Mouse (Mus musculus) ovary, postnatal 36 days (tissue): ENCODE data around the gene Cyb5r1.
A peak's percentile ranks its signal among the peaks of the same experiment; 100 is the strongest.

ENCODE experiments used
- DNase-seq: peaks from one replicate; pipeline ENCODE4 v3.0.0; 2022; ENCODE audit warnings: low spot score, mixed read lengths

Cyb5r1 gene

GRCm38 (mm10) chr1:134405509-134406413, at the start of gene Cyb5r1:
Gene Cyb5r1, plus strand, starts transcription at chr1:134405559.
- peak; percentile 78 for DNase-seq

GRCm38 (mm10) chr1:134357461-134357860, 47.9 kb upstream of the Cyb5r1 start:
- no peak for DNase-seq

- DNase-seq, result no peak
Measured at GRCm38 (mm10) chr1:134360656-134361055, 44.7 kb upstream of the Cyb5r1 start.

GRCm38 (mm10) chr1:134361195-134361856, 44.0 kb upstream of the Cyb5r1 start:
- no peak for DNase-seq

GRCm38 (mm10) chr1:134361857-134362212, 43.5 kb upstream of the Cyb5r1 start, which contains the start of gene Tmem183a:
Gene Tmem183a, minus strand, starts transcription at chr1:134361979.
- DNase-seq, result peak; percentile 97

- no peak for DNase-seq
Measured at GRCm38 (mm10) chr1:134363194-134363593, 42.2 kb upstream of the Cyb5r1 start.

- no peak for DNase-seq
Measured at GRCm38 (mm10) chr1:134365491-134365890, 39.9 kb upstream of the Cyb5r1 start.

- peak; percentile 67 for DNase-seq
Measured at GRCm38 (mm10) chr1:134368777-134369337, 36.5 kb upstream of the Cyb5r1 start.

GRCm38 (mm10) chr1:134374124-134374523, 31.2 kb upstream of the Cyb5r1 start:
- DNase-seq, result no peak

- no peak for DNase-seq
Measured at GRCm38 (mm10) chr1:134381051-134381450, 24.3 kb upstream of the Cyb5r1 start.

GRCm38 (mm10) chr1:134381795-134382625, 23.3 kb upstream of the Cyb5r1 start:
- DNase-seq, result no peak

GRCm38 (mm10) chr1:134384581-134384980, 20.8 kb upstream of the Cyb5r1 start:
- DNase-seq, result no peak

GRCm38 (mm10) chr1:134385176-134385575, 20.2 kb upstream of the Cyb5r1 start:
- no peak for DNase-seq

- no peak for DNase-seq
Measured at GRCm38 (mm10) chr1:134385666-134386065, 19.7 kb upstream of the Cyb5r1 start, which contains the start of gene 4933406M09Rik. Gene 4933406M09Rik, plus strand, starts transcription at chr1:134385940.

- no peak for DNase-seq
Measured at GRCm38 (mm10) chr1:134393827-134394226, 11.5 kb upstream of the Cyb5r1 start.

- DNase-seq, result no peak
Measured at GRCm38 (mm10) chr1:134398210-134398609, 7.1 kb upstream of the Cyb5r1 start.

GRCm38 (mm10) chr1:134399735-134400134, 5.6 kb upstream of the Cyb5r1 start:
- DNase-seq, result no peak

- no peak for DNase-seq
Measured at GRCm38 (mm10) chr1:134406414-134406771, 1.0 kb downstream of the Cyb5r1 start.

- no peak for DNase-seq
Measured at GRCm38 (mm10) chr1:134408080-134408479, 2.7 kb downstream of the Cyb5r1 start.

- no peak for DNase-seq
Measured at GRCm38 (mm10) chr1:134411706-134412629, 6.6 kb downstream of the Cyb5r1 start.

GRCm38 (mm10) chr1:134414038-134414437, 8.7 kb downstream of the Cyb5r1 start:
- DNase-seq, result no peak
